Mouse (Mus musculus) central nervous system, embryonic 18 days (tissue): ENCODE data around the gene Hnrnpd. TPM values are rescaled to one million over a fixed set of nuclear protein-coding genes. Genes with fewer than 3 reads are reported as not detected.

Experiments used
- polyA plus RNA-seq: library from polyadenylated mRNA; depleted of rRNA; stranded (reverse); fragments of >200 nt; gene quantifications from 2 replicates; pipeline ENCODE4 v1.2.3, GENCODE M21; 2012; rRNA removed

The Hnrnpd gene
- 220 and 229 TPM in 2 replicates for polyA plus RNA-seq

DNA sequence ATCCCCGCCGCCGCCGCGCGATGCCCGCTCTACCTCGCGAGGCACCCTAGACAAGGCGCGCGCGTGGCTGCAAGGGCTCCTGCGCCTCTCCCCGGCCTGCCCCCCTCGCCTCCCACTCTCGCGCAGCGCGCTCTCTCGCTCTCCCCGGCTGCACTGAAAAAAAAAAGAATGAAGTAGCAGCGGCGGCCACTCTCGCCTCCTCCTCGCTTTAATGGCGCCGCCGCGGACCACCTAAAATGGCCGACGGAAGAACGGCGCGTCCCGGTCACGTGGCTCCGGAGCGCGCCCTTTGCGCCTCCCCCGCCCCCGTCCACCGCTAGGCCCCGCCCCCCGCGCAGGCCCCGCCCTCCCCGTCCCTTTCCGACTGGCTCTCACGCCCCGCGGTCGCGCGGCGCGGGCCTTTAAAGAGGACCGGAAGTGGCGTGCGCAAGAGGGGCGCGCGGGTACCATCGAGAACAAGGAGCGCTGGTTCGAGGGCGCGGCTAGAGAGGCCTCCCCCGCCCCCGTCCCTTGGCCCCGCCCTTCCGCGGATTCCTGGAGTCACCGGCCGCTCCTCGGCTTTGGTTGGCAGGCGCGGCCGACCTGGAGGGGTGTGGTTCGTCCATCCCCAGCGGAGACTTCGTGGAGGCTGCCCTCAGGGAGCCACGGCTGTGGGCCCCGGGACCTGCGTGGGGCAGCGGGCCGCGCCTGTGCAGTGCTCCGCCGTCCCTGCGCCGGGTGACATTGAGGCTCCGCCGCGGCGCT lies at the start of gene Hnrnpd, which contains the start of gene 4930524J08Rik:
TSS of gene Hnrnpd (minus strand) at position 240 of the 744 bp plus-strand sequence.
TSS of gene 4930524J08Rik (plus strand) at position 363 of the 744 bp plus-strand sequence.

DNA sequence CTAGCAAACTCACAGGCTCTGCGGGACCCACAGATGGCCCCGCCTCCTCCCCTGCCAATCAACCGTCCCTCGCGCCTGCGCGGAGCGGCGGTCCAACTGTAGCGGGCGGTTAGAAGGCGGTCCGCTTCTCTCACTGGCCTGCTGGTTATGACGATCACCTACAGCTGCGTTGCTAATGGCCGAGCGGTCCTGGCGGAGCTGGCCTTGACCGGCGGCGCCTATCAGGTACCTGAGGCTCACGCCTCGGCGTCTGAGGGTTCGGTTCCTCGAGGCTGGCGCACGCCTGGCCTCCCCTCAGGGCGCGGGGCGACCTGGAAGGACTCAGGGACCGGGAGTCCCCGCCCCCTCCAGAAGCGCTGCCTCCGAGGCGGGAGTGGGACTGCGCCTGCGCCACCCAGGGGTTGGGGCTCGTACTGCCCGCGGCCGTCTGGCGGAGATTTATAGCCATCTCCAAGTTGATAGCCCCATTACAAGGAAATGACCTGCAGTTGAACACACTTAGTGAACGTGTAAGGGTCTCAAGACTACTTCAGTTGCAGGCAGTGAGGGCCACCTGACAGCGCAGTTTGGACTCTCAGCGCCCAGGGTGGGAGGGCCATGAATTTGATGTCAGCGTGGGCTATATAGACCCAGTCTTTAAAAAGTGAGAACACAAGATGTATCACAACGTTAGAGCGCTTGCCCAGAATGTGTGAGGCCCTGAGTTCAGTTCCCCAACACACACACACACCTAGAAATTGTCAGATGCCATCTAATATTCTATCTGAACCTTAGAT lies 72.4 kb downstream of the Hnrnpd start, which contains the start of gene Vamp9:
TSS of gene Vamp9 (plus strand) at position 74 of the 776 bp plus-strand sequence.

Other genes starting within 250 kb of the Hnrnpd start
- gene Rasgef1b, start 249.9 kb downstream of the Hnrnpd start, polyA plus RNA-seq: 30.5 and 34.8 TPM in 2 replicates
- 0.36 and 0.39 TPM in 2 replicates for gene Vamp9, start 72.7 kb downstream of the Hnrnpd start, polyA plus RNA-seq
- gene 4930524J08Rik, start 123 bp upstream of the Hnrnpd start, polyA plus RNA-seq: 3.0 and 3.2 TPM in 2 replicates
- 456 and 469 TPM in 2 replicates for gene Hnrnpdl, start 60.7 kb upstream of the Hnrnpd start, polyA plus RNA-seq
- gene Enoph1, start 61.0 kb upstream of the Hnrnpd start, polyA plus RNA-seq: 78.9 and 82.6 TPM in 2 replicates
- 38.2 and 39.4 TPM in 2 replicates for gene Tmem150c, start 180.9 kb upstream of the Hnrnpd start, polyA plus RNA-seq